In the genomic region with DNA sequence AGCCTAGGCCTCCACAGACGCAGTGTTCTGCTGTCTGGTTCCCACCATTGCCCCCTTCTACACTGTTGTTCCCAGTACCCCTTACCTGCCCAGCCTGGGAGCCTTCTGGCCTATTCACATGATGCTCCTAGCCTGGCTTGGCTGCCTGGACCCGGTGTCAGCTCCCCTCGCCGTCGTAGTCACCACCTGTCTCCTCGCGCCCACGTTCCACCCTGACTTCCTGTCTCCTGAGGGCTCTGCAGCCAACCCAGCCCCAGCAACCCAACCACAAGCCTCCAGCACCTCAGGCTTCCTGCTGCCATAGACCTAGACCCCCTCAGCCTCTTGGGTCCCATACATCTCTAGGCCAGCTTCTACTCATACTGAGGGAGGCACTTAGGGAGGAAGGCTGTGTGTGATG, we compare ENCODE assay signal across 9 mouse cellular contexts. TPM values are rescaled to one million over a fixed set of nuclear protein-coding genes. Genes with fewer than 3 reads are reported as not detected.
DNase-seq lines count a peak whose midpoint lies in the region; ATAC-seq and TF ChIP-seq lines count a peak whose summit lies in the region.
"Had no signal": no experiment of that assay in that cellular context is flagged by ENCODE, and none has a peak within 500 bp of the region (broad histone marks: within the 10 kb centered on the region; RNA-seq: fewer than 3 reads in every experiment).

A gene (minus strand): TSS at position 212 of the 400 bp plus-strand sequence.

- no peak within 1 kb of the TSS for H3K9ac ChIP-seq in kidney, embryonic 16.5 days (replicated peaks; ENCODE audit: low read length)
- no peak within 1 kb of the TSS for H3K9ac ChIP-seq in ES-E14 (ENCODE audit: insufficient read depth, low read depth, low read length, poor library complexity, severe bottlenecking)
- no peak within 1 kb of the TSS for H3K9ac ChIP-seq in hindbrain, embryonic 16.5 days (ENCODE audit: low read depth, low read length)

- ATAC-seq in kidney, embryonic 16.5 days (ENCODE audit: low FRiP score, low TSS enrichment) = no peak
- ATAC-seq in hindbrain, embryonic 16.5 days = no peak

- no peak for TF ChIP-seq POLR2A in olfactory bulb, adult 2 months (IDR thresholded peaks at IDR 0.05; ENCODE audit: insufficient read depth, low read depth, low read length)

- no peak for TF ChIP-seq CTCF in olfactory bulb, adult 2 months (IDR thresholded peaks at IDR 0.05; ENCODE audit: insufficient read depth, low read depth, low read length)

- no peaks in the 10 kb centered on the region for H3K9me3 ChIP-seq in kidney, embryonic 16.5 days (ENCODE audit: low read length)
- H3K9me3 ChIP-seq in ES-E14 (ENCODE audit: control insufficient read depth, insufficient read depth, low read depth, low read length) = no peaks in the 10 kb centered on the region
- H3K9me3 ChIP-seq in hindbrain, embryonic 16.5 days (ENCODE audit: control insufficient read depth, low read length) = no peaks in the 10 kb centered on the region

- no peak within 1 kb of the TSS for H3K4me3 ChIP-seq in kidney, embryonic 16.5 days (ENCODE audit: low read length)
- H3K4me3 ChIP-seq in ES-E14 (ENCODE audit: insufficient read depth in 1 of 2, low read depth in 1 of 2, low read length in 2 of 2, poor library complexity in 1 of 2, severe bottlenecking in 1 of 2) = no peak within 1 kb of the TSS
- H3K4me3 ChIP-seq in hindbrain, embryonic 16.5 days (ENCODE audit: low read length) = no peak within 1 kb of the TSS
- H3K4me3 ChIP-seq in olfactory bulb, adult 2 months (ENCODE audit: insufficient read depth, low read depth, low read length) = no peak within 1 kb of the TSS

- H3K27me3 ChIP-seq in kidney, embryonic 16.5 days (ENCODE audit: insufficient read depth, low read length) = no peaks in the 10 kb centered on the region
- H3K27me3 ChIP-seq in hindbrain, embryonic 16.5 days (replicated peaks; ENCODE audit: control insufficient read depth, insufficient read depth, low read length) = no peaks in the 10 kb centered on the region

- WGBS in kidney, embryonic 16.5 days = 93% methylated on average over 8 of the region's 8 CpGs
- 93% methylated on average over 8 of the region's 8 CpGs for WGBS in hindbrain, embryonic 16.5 days
- 94% methylated on average over 8 of the region's 8 CpGs for WGBS in olfactory bulb, adult 2 months

- H3K4me1 ChIP-seq in kidney, embryonic 16.5 days (ENCODE audit: insufficient read depth, low read length) = peaks cover 13% of the 10 kb centered on the region
- H3K4me1 ChIP-seq in ES-E14 (ENCODE audit: control insufficient read depth in 2 of 2, insufficient read depth in 2 of 2, low read length in 2 of 2, poor library complexity in 1 of 2) = peaks cover 3 to 13% of the 10 kb centered on the region in 2 experiments; a peak in 2 of 4 replicates
- peaks cover 3% of the 10 kb centered on the region; the same call in 1 of the 2 replicates for H3K4me1 ChIP-seq in hindbrain, embryonic 16.5 days (ENCODE audit: control insufficient read depth, insufficient read depth, low read depth, low read length)
- peaks cover 3% of the 10 kb centered on the region; the same call in 1 of the 2 replicates for H3K4me1 ChIP-seq in olfactory bulb, adult 2 months (ENCODE audit: control insufficient read depth, insufficient read depth, low read length)

- H3K36me3 ChIP-seq in kidney, embryonic 16.5 days (ENCODE audit: insufficient read depth, low read length) = no peaks in the 10 kb centered on the region
- no peaks in the 10 kb centered on the region for H3K36me3 ChIP-seq in ES-E14 (ENCODE audit: control insufficient read depth, insufficient read depth, low read length, poor library complexity, severe bottlenecking)
- no peaks in the 10 kb centered on the region for H3K36me3 ChIP-seq in hindbrain, embryonic 16.5 days (ENCODE audit: control insufficient read depth, insufficient read depth, low read length)

- in situ Hi-C loops in ES-E14 (cut with MboI; ENCODE audit: low sequenced_read_pairs in 2 of 2, unreplicated experiment in 2 of 2) = no loop called here

- DNase-seq in kidney, postnatal 36 days = no peak
- DNase-seq in ES-E14 (ENCODE audit: low read depth, low spot score) = no peak
- DNase-seq in urinary bladder, postnatal 25 days (ENCODE audit: low spot score) = no peak
- DNase-seq in ovary, postnatal 10 days (ENCODE audit: low spot score) = no peak
- no peak for DNase-seq in adrenal gland, adult 2 months
- DNase-seq: embryo, embryonic 11 days had no signal

- H3K27ac ChIP-seq in kidney, embryonic 16.5 days (ENCODE audit: low read length) = peak within 1 kb of the TSS; percentile 54
- H3K27ac ChIP-seq in ES-E14 (ENCODE audit: insufficient read depth, low read depth, low read length, poor library complexity, severe bottlenecking) = no peak within 1 kb of the TSS
- H3K27ac ChIP-seq in hindbrain, embryonic 16.5 days (ENCODE audit: low read depth, low read length) = no peak within 1 kb of the TSS
- no peak within 1 kb of the TSS for H3K27ac ChIP-seq in olfactory bulb, adult 2 months (ENCODE audit: insufficient read depth, low read depth, low read length)

- H3K4me2 ChIP-seq in kidney, embryonic 16.5 days (replicated peaks; ENCODE audit: low read depth, low read length) = no peak within 1 kb of the TSS
- H3K4me2 ChIP-seq in hindbrain, embryonic 16.5 days (ENCODE audit: low read length) = no peak within 1 kb of the TSS

TF ChIP-seq in ES-E14, 5 proteins besides CTCF, POLR2A, EP300 and RAD21:
- TF ChIP-seq CHD2 (IDR thresholded peaks at IDR 0.05; ENCODE audit: low read depth, low read length) (no peak), ZNF384 (IDR thresholded peaks at IDR 0.05; ENCODE audit: low read depth, low read length) (no peak), MAFK (IDR thresholded peaks at IDR 0.05; ENCODE audit: insufficient read depth, low read depth, low read length) (no peak), HCFC1 (IDR thresholded peaks at IDR 0.05; ENCODE audit: borderline replicate concordance, insufficient read depth, low read length) (no peak), ZC3H11A (IDR thresholded peaks at IDR 0.05; ENCODE audit: borderline replicate concordance, low read depth, low read length) (no peak)

RNA-seq across cellular contexts. Expression of the gene that starts here (rescaled TPM):
- polyA plus RNA-seq in kidney, embryonic 16.5 days (2015; fragmentation: Nextera tagmentation; extraction: Ambion mirVana) = 10.8 and 13.0 TPM in 2 replicates
- 19.1 and 36.6 TPM in 2 replicates for total RNA-seq in ES-E14 (2012; rRNA removed)
- polyA plus RNA-seq in hindbrain, embryonic 16.5 days (2015; fragmentation: Nextera tagmentation; extraction: Ambion mirVana) = 13.5 and 13.9 TPM in 2 replicates
- 579 and 1,574 TPM in 2 replicates for polyA plus RNA-seq in olfactory bulb, adult 2 months (2012; ENCODE audit: insufficient read depth, insufficient read length, low replicate concordance, missing spikeins)
- total RNA-seq in adrenal gland, adult 2 months (2021) = 1 to 10 TPM; 3.2 to 4.1 TPM
- polyA plus RNA-seq in adrenal gland, adult 2 months (2012; rRNA removed) = 1.2 and 1.7 TPM in 2 replicates

Comparison
In these comparisons a context has a peak if more than half of its experiments do, and no peak if none do; other contexts are left out.
1. RNA of the gene that starts here (polyA plus RNA-seq): 579 to 1,574 TPM in olfactory bulb, adult 2 months; 13.5 to 13.9 TPM in hindbrain, embryonic 16.5 days, 10.8 to 13.0 TPM in kidney, embryonic 16.5 days and 1.2 to 1.7 TPM in adrenal gland, adult 2 months; every median in the first group is over 10 times any median in the second.